Mouse (Mus musculus) hematopoietic multipotent progenitor cell, adult 10-12 weeks (in vitro differentiated cells): Measurements from ENCODE around the gene Hmg20b. TPM values are rescaled to one million over a fixed set of nuclear protein-coding genes. Genes with fewer than 3 reads are reported as not detected.

Source experiments
- polyA plus RNA-seq: library from polyadenylated mRNA; stranded (reverse); fragments of >175 nt; gene quantifications from 2 replicates; pipeline ENCODE4 v1.2.3, GENCODE M21; 2012; ENCODE audit warnings: low replicate concordance

The Hmg20b gene
- polyA plus RNA-seq = 184 and 481 TPM in 2 replicates

GRCm38 (mm10) chr10:81350351-81351063 lies at the start of gene Hmg20b:
Gene Hmg20b, minus strand, starts transcription at chr10:81350480.

GRCm38 (mm10) chr10:81392781-81393185 lies 42.5 kb upstream of the Hmg20b start, which contains the start of gene Smim24:
Gene Smim24, plus strand, starts transcription at chr10:81393051.

GRCm38 (mm10) chr10:81388505-81389055 lies 38.3 kb upstream of the Hmg20b start, which contains the start of gene Gm48552:
Gene Gm48552, plus strand, starts transcription at chr10:81389005.

GRCm38 (mm10) chr10:81383802-81384604 lies 33.7 kb upstream of the Hmg20b start, which contains the start of the genes Dohh and Gm48551:
Gene Dohh, plus strand, starts transcription at chr10:81384428.
Gene Gm48551, plus strand, starts transcription at chr10:81384466.

GRCm38 (mm10) chr10:81377793-81378552 lies 27.7 kb upstream of the Hmg20b start, which contains the start of gene Fzr1:
Gene Fzr1, minus strand, starts transcription at chr10:81378516.

GRCm38 (mm10) chr10:81365672-81366476 lies 15.6 kb upstream of the Hmg20b start, which contains the start of gene 4930404N11Rik:
Gene 4930404N11Rik, minus strand, starts transcription at chr10:81365816.

GRCm38 (mm10) chr10:81356991-81357844 lies 6.9 kb upstream of the Hmg20b start, which contains the start of gene Mfsd12:
Gene Mfsd12, plus strand, starts transcription at chr10:81357491.

GRCm38 (mm10) chr10:81342686-81343505 lies 7.4 kb downstream of the Hmg20b start, which contains the start of gene Gipc3:
Gene Gipc3, minus strand, starts transcription at chr10:81343266.

GRCm38 (mm10) chr10:81328386-81328785 lies 21.9 kb downstream of the Hmg20b start, which contains the start of gene Tbxa2r:
Gene Tbxa2r, plus strand, starts transcription at chr10:81328731.

GRCm38 (mm10) chr10:81320550-81321347 lies 29.5 kb downstream of the Hmg20b start, which contains the start of gene Cactin:
Gene Cactin, plus strand, starts transcription at chr10:81321103.

Other genes with a start within 250 kb of the Hmg20b start
- 241 and 608 TPM in 2 replicates for gene Map2k2, start 244.6 kb downstream of the Hmg20b start, polyA plus RNA-seq
- gene Zbtb7a, start 215.3 kb downstream of the Hmg20b start, polyA plus RNA-seq = 198 and 333 TPM in 2 replicates
- gene Pias4, start 182.6 kb downstream of the Hmg20b start, polyA plus RNA-seq = 72.6 and 164 TPM in 2 replicates
- 495 and 2,413 TPM in 2 replicates for gene Eef2, start 173.8 kb downstream of the Hmg20b start, polyA plus RNA-seq
- 53.4 and 152 TPM in 2 replicates for gene Dapk3, start 167.5 kb downstream of the Hmg20b start, polyA plus RNA-seq
- 0.09 TPM in 1 of 2 replicates, not detected in the other for gene 4930442H23Rik, start 166.6 kb downstream of the Hmg20b start, polyA plus RNA-seq
- gene Nmrk2, start 148.4 kb downstream of the Hmg20b start, polyA plus RNA-seq = not detected in 2 replicates
- gene Atcay, start 119.6 kb downstream of the Hmg20b start, polyA plus RNA-seq = 0.53 and 0.94 TPM in 2 replicates
- gene Zfr2, start 117.3 kb downstream of the Hmg20b start, polyA plus RNA-seq = 4.0 and 8.6 TPM in 2 replicates
- 31.4 and 107 TPM in 2 replicates for gene Matk, start 97.5 kb downstream of the Hmg20b start, polyA plus RNA-seq
- 314 and 329 TPM in 2 replicates for gene Mrpl54, start 83.5 kb downstream of the Hmg20b start, polyA plus RNA-seq
- gene Apba3, start 83.5 kb downstream of the Hmg20b start, polyA plus RNA-seq = 70.4 and 133 TPM in 2 replicates
- 15.0 and 35.0 TPM in 2 replicates for gene Tjp3, start 58.9 kb downstream of the Hmg20b start, polyA plus RNA-seq
- 245 and 665 TPM in 2 replicates for gene Pip5k1c, start 57.5 kb downstream of the Hmg20b start, polyA plus RNA-seq
- gene Cactin, start 29.4 kb downstream of the Hmg20b start, polyA plus RNA-seq = 60.3 and 77.6 TPM in 2 replicates
- 29.6 and 30.6 TPM in 2 replicates for gene Tbxa2r, start 21.7 kb downstream of the Hmg20b start, polyA plus RNA-seq
- gene Gipc3, start 7.2 kb downstream of the Hmg20b start, polyA plus RNA-seq = 3.1 and 6.9 TPM in 2 replicates
- gene Mfsd12, start 7.0 kb upstream of the Hmg20b start, polyA plus RNA-seq = 20.8 and 31.1 TPM in 2 replicates
- gene 4930404N11Rik, start 15.3 kb upstream of the Hmg20b start, polyA plus RNA-seq = 11.6 and 18.6 TPM in 2 replicates
- 48.1 and 72.7 TPM in 2 replicates for gene Fzr1, start 28.0 kb upstream of the Hmg20b start, polyA plus RNA-seq
- 76.4 and 107 TPM in 2 replicates for gene Dohh, start 33.9 kb upstream of the Hmg20b start, polyA plus RNA-seq
- gene Gm48551, start 34.0 kb upstream of the Hmg20b start, polyA plus RNA-seq = 1.2 and 4.2 TPM in 2 replicates
- 8.9 and 18.4 TPM in 2 replicates for gene Gm48552, start 38.5 kb upstream of the Hmg20b start, polyA plus RNA-seq
- gene Smim24, start 42.6 kb upstream of the Hmg20b start, polyA plus RNA-seq = 3.0 and 3.7 TPM in 2 replicates
- gene Nfic, start 105.2 kb upstream of the Hmg20b start, polyA plus RNA-seq = 136 and 414 TPM in 2 replicates
- gene Celf5, start 132.2 kb upstream of the Hmg20b start, polyA plus RNA-seq = 0.16 and 0.55 TPM in 2 replicates
- 160 and 386 TPM in 2 replicates for gene Ncln, start 145.9 kb upstream of the Hmg20b start, polyA plus RNA-seq
- 82.3 and 109 TPM in 2 replicates for gene S1pr4, start 149.7 kb upstream of the Hmg20b start, polyA plus RNA-seq
- gene Gna15, start 173.7 kb upstream of the Hmg20b start, polyA plus RNA-seq = 14.8 and 33.6 TPM in 2 replicates
- gene Gna11, start 194.7 kb upstream of the Hmg20b start, polyA plus RNA-seq = 23.0 and 28.3 TPM in 2 replicates
- 1,473 and 2,763 TPM in 2 replicates for gene Aes, start 209.0 kb upstream of the Hmg20b start, polyA plus RNA-seq
- 8.9 and 15.5 TPM in 2 replicates for gene Tle2, start 224.1 kb upstream of the Hmg20b start, polyA plus RNA-seq